Mouse (Mus musculus) erythroblast, embryonic 14.5 days (primary cell): ENCODE results near the gene Nutf2-ps1. TPM values are rescaled to one million over a fixed set of nuclear protein-coding genes. Genes with fewer than 3 reads are reported as not detected.

Experiments
- H3K27me3 ChIP-seq: 2 replicates; pipeline ENCODE4 v1.6.1; 2012; ENCODE audit warnings: inconsistent platforms; ENCODE audit not compliant: control insufficient read depth
- H3K36me3 ChIP-seq: 2 replicates; pipeline ENCODE4 v1.6.1; 2012; ENCODE audit warnings: mild to moderate bottlenecking, inconsistent platforms; ENCODE audit not compliant: control insufficient read depth
- H3K4me1 ChIP-seq: 2 replicates; pipeline ENCODE4 v1.6.1; 2012; ENCODE audit warnings: inconsistent platforms; ENCODE audit not compliant: control insufficient read depth
- H3K4me3 ChIP-seq: replicated peaks from 2 replicates; pipeline ENCODE3; 2012; ENCODE audit warnings: moderate library complexity, mild to moderate bottlenecking, inconsistent platforms
- H3K9me3 ChIP-seq: 2 replicates; pipeline ENCODE4 v1.6.1; 2012; ENCODE audit warnings: low read length, inconsistent platforms, mixed read lengths; ENCODE audit not compliant: control insufficient read depth
- GATA1 ChIP-seq: IDR thresholded peaks from 2 replicates; pipeline ENCODE4 v1.6.1; 2012; ENCODE audit warnings: low read length, inconsistent platforms, mixed read lengths
- TAL1 ChIP-seq: IDR thresholded peaks from 3 replicates; pipeline ENCODE4 v1.6.1; 2012; ENCODE audit warnings: low read length, inconsistent platforms, mixed read lengths
- polyA plus RNA-seq: library from polyadenylated mRNA; stranded (reverse); fragments of >175 nt; gene quantifications from 2 replicates; pipeline ENCODE4 v1.2.3, GENCODE M21; 2012

The Nutf2-ps1 gene
- polyA plus RNA-seq, 1 experiment = 12.5 TPM

- H3K4me3 ChIP-seq = no peak overlapping the region
Measured at GRCm38 (mm10) chr19:53538796-53539195, 50.1 kb downstream of the Nutf2-ps1 start.

More at GRCm38 (mm10) chr19:53538796-53539195, 50.1 kb downstream of the Nutf2-ps1 start:
- Histone ChIP-seq H3K4me1 (no peaks in the 10 kb centered on the region), H3K9me3 (no peaks in the 10 kb centered on the region), H3K36me3 (no peaks in the 10 kb centered on the region; the same call in 1 of the 2 replicates), H3K27me3 (no peaks in the 10 kb centered on the region)
- TF ChIP-seq TAL1 (no peak), GATA1 (no peak)

Other genes starting within 250 kb of the Nutf2-ps1 start
- gene Gm10197, start 217.3 kb downstream of the Nutf2-ps1 start, polyA plus RNA-seq = not detected in 2 replicates
- 5.3 and 6.5 TPM in 2 replicates for gene Smndc1, start 198.5 kb downstream of the Nutf2-ps1 start, polyA plus RNA-seq
- gene Dusp5, start 60.0 kb downstream of the Nutf2-ps1 start, polyA plus RNA-seq = 0.10 and 0.18 TPM in 2 replicates
- 2.8 and 3.6 TPM in 2 replicates for gene Smc3, start 11.3 kb upstream of the Nutf2-ps1 start, polyA plus RNA-seq
- gene Rbm20, start 88.2 kb upstream of the Nutf2-ps1 start, polyA plus RNA-seq = 0.01 TPM in 1 of 2 replicates, not detected in the other